Mouse (Mus musculus) heart, embryonic 14.5 days (tissue): ENCODE results near the gene Dst. TPM values are rescaled to one million over a fixed set of nuclear protein-coding genes. Genes with fewer than 3 reads are reported as not detected.
A peak's percentile ranks its signal among the peaks of the same experiment; 100 is the strongest.

Source experiments
- ATAC-seq: fragments of 200-750 bp; cut with Nextera tagmentation; 2 replicates; pipeline ENCODE4 v1.8.0; 2017; ENCODE audit warnings: low read depth, moderate TSS enrichment; ENCODE audit not compliant: insufficient number of reproducible peaks, insufficient read depth, low FRiP score
- H3K27ac ChIP-seq, 2 experiments: fragments of 200-500 bp in 1 of 2; fragments of 300-500 bp in 1 of 2; sonication (generic) in 1 of 2; replicated peaks in 1 of 2; 2 replicates each; pipeline ENCODE4 v1.5.1; 2012 to 2014; ENCODE audit warnings: low read depth in 2 of 2, low read length in 2 of 2, control low read depth in 1 of 2, mild to moderate bottlenecking in 1 of 2, mixed read lengths in 1 of 2; ENCODE audit not compliant: control insufficient read depth in 1 of 2, insufficient read depth in 1 of 2
- H3K27me3 ChIP-seq: fragments of 300-500 bp; sonication (generic); 2 replicates; pipeline ENCODE4 v1.6.1; 2014; ENCODE audit warnings: mild to moderate bottlenecking, low read length, control low read depth; ENCODE audit not compliant: control insufficient read depth, insufficient read depth
- H3K36me3 ChIP-seq: fragments of 300-500 bp; sonication (generic); 2 replicates; pipeline ENCODE4 v1.6.1; 2014; ENCODE audit warnings: mild to moderate bottlenecking, control low read depth, low read length, mixed read lengths; ENCODE audit not compliant: control insufficient read depth, insufficient read depth
- H3K4me1 ChIP-seq, 2 experiments: fragments of 200-500 bp in 1 of 2; fragments of 300-500 bp in 1 of 2; sonication (generic) in 1 of 2; 2 replicates each; pipeline ENCODE4 v1.6.1; 2012 to 2014; ENCODE audit warnings: low read length in 2 of 2, control low read depth in 1 of 2, mixed read lengths in 1 of 2; ENCODE audit not compliant: control insufficient read depth in 2 of 2, insufficient read depth in 2 of 2
- H3K4me2 ChIP-seq: fragments of 300-500 bp; sonication (generic); 2 replicates; pipeline ENCODE4 v1.6.1; 2014; ENCODE audit warnings: mild to moderate bottlenecking, low read length
- H3K4me3 ChIP-seq, 2 experiments: fragments of 200-500 bp in 1 of 2; fragments of 300-500 bp in 1 of 2; sonication (generic) in 1 of 2; 2 replicates each; pipeline ENCODE4 v1.5.1; 2012 to 2014; ENCODE audit warnings: low read length in 2 of 2, mild to moderate bottlenecking in 2 of 2, control low read depth in 1 of 2, low read depth in 1 of 2, moderate library complexity in 1 of 2; ENCODE audit not compliant: control insufficient read depth in 1 of 2, insufficient read depth in 1 of 2
- H3K9ac ChIP-seq: fragments of 300-500 bp; sonication (generic); 2 replicates; pipeline ENCODE4 v1.6.1; 2014; ENCODE audit warnings: mild to moderate bottlenecking, low read length
- H3K9me3 ChIP-seq: fragments of 300-500 bp; sonication (generic); 2 replicates; pipeline ENCODE4 v1.6.1; 2016; ENCODE audit warnings: low read length, control low read depth; ENCODE audit not compliant: control insufficient read depth
- WGBS: fragments of 180-500 bp; shearing (Covaris S2); extraction: QIAGEN DNeasy Blood & Tissue Kit; methylation state at CpG from one replicate; pipeline ENCODE4 v1.1.7; 2014; 5-methylcytosine and 5-hydroxymethylcytosine counted together
- polyA plus RNA-seq: library from polyadenylated mRNA; unstranded; fragments of >200 nt; fragmentation: Nextera tagmentation; extraction: Ambion mirVana; gene quantifications from 2 replicates; pipeline ENCODE4 v1.2.1, GENCODE M21; 2014

Dst gene
- polyA plus RNA-seq, 1 experiment from 2014 or later = 38.6 TPM

DNA sequence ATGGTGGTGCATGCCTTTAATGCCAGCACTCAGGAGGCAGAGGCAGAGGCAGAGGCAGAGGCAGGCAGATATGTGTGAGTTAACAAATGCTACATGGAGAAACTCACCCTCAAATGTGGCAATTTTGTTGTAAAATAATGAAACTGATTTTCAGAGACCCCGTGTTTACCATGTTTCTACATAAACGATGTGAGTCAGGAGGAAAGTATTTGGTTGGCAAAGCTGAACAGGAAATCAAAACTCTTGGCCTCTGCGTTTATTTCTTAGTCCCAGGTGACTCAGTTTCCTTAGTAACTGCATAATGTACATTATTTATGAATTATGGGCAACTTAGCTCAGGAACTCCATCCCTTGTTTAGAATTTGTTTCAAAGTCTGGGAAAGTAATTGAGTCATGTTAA, 136.7 kb downstream of the Dst start:
- no peaks in the 10 kb centered on the region for H3K36me3 ChIP-seq
- no peak overlapping the region for H3K4me2 ChIP-seq
- no peak overlapping the region for H3K9ac ChIP-seq
- no peak overlapping the region for H3K27ac ChIP-seq
- no peaks in the 10 kb centered on the region for H3K9me3 ChIP-seq
- 58% methylated on average over 3 of the region's 3 CpGs for WGBS
- H3K27me3 ChIP-seq = no peaks in the 10 kb centered on the region
- H3K4me1 ChIP-seq = peaks cover 4 to 20% of the 10 kb centered on the region in 2 experiments
- no peak overlapping the region for H3K4me3 ChIP-seq
- ATAC-seq = no peak

- H3K4me2 ChIP-seq = no peak overlapping the region
- WGBS = 84% methylated on average over 3 of the region's 3 CpGs
- H3K4me1 ChIP-seq = peaks cover 8 to 16% of the 10 kb centered on the region in 2 experiments
- H3K9ac ChIP-seq = no peak overlapping the region
- H3K4me3 ChIP-seq = no peak overlapping the region
- H3K27ac ChIP-seq = no peak overlapping the region
- no peak for ATAC-seq
- H3K9me3 ChIP-seq = no peaks in the 10 kb centered on the region
- no peaks in the 10 kb centered on the region for H3K27me3 ChIP-seq
- no peaks in the 10 kb centered on the region for H3K36me3 ChIP-seq
These were observed 139.3 kb downstream of the Dst start for GRCm38 (mm10) chr1:34047285-34047684.

GRCm38 (mm10) chr1:34051251-34051650, 143.2 kb downstream of the Dst start:
- Histone ChIP-seq H3K9ac (no peak overlapping the region), H3K4me2 (no peak overlapping the region), H3K4me1 (peaks cover 18 to 40% of the 10 kb centered on the region in 2 experiments), H3K9me3 (no peaks in the 10 kb centered on the region), H3K27me3 (no peaks in the 10 kb centered on the region), H3K4me3 (no peak overlapping the region), H3K27ac (0 out of 4 replicates have a peak overlapping the region, but pooled peaks of 1 of the 2 experiments have one; percentile 27), H3K36me3 (no peaks in the 10 kb centered on the region)
- WGBS = 77% methylated on average over 3 of the region's 3 CpGs
- ATAC-seq = no peak

- H3K4me3 ChIP-seq = no peak overlapping the region
- no peaks in the 10 kb centered on the region for H3K27me3 ChIP-seq
- peak overlapping the region; percentile 35 for H3K4me2 ChIP-seq
- WGBS = 50% methylated on average over 5 of the region's 5 CpGs
- peaks cover 18 to 40% of the 10 kb centered on the region in 2 experiments for H3K4me1 ChIP-seq
- no peaks in the 10 kb centered on the region for H3K36me3 ChIP-seq
- no peaks in the 10 kb centered on the region for H3K9me3 ChIP-seq
- H3K9ac ChIP-seq = no peak overlapping the region
- 0 out of 4 replicates have a peak overlapping the region, but pooled peaks of 1 of the 2 experiments have one; percentile 6 for H3K27ac ChIP-seq
- ATAC-seq = no peak
These were observed 144.4 kb downstream of the Dst start for GRCm38 (mm10) chr1:34052422-34052821.

- Histone ChIP-seq H3K9me3 (no peaks in the 10 kb centered on the region), H3K4me3 (no peak overlapping the region), H3K27me3 (no peaks in the 10 kb centered on the region), H3K27ac (peak overlapping the region in 1 of 2 experiments; percentile 12; a peak in 1 of 4 replicates), H3K4me2 (no peak overlapping the region), H3K9ac (no peak overlapping the region), H3K4me1 (peaks cover 18 to 41% of the 10 kb centered on the region in 2 experiments), H3K36me3 (no peaks in the 10 kb centered on the region)
- ATAC-seq = no peak
- WGBS = 49% methylated on average over 10 of the region's 10 CpGs
These were observed 146.9 kb downstream of the Dst start for GRCm38 (mm10) chr1:34054970-34055369.

- Histone ChIP-seq H3K4me2 (no peak overlapping the region), H3K4me1 (peaks cover 17 to 49% of the 10 kb centered on the region in 2 experiments), H3K4me3 (no peak overlapping the region), H3K36me3 (no peaks in the 10 kb centered on the region), H3K27ac (no peak overlapping the region), H3K9ac (no peak overlapping the region), H3K27me3 (no peaks in the 10 kb centered on the region), H3K9me3 (no peaks in the 10 kb centered on the region)
- ATAC-seq = no peak
- 90% methylated on average over 14 of the region's 14 CpGs for WGBS
These were observed 148.6 kb downstream of the Dst start for GRCm38 (mm10) chr1:34056658-34057057.

DNA sequence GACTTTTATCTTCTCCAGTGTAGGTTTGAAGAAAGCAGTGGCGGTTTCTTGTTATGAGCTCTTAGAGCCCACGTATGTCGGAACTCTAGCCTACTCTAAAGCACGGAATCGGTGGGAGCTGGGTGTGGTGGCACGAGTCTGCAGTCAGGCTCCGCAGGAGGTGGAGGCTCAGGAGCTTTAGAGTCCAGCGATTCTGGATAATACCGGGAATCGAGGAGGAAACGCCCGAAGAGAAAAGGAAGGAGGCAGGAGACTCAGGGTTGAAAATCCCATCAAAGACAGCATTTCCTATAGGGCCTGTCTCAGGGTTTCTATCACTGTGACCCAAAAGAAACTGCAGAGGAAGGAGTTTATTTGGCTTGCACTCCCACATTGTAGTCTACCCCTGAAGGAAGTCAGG, 151.2 kb downstream of the Dst start:
- H3K4me3 ChIP-seq = no peak overlapping the region
- 92% methylated on average over 12 of the region's 12 CpGs for WGBS
- no peak overlapping the region for H3K27ac ChIP-seq
- no peak for ATAC-seq
- no peaks in the 10 kb centered on the region for H3K27me3 ChIP-seq
- H3K4me1 ChIP-seq = peaks cover 7 to 33% of the 10 kb centered on the region in 2 experiments
- H3K36me3 ChIP-seq = no peaks in the 10 kb centered on the region
- H3K9ac ChIP-seq = no peak overlapping the region
- H3K9me3 ChIP-seq = no peaks in the 10 kb centered on the region
- H3K4me2 ChIP-seq = no peak overlapping the region

DNA sequence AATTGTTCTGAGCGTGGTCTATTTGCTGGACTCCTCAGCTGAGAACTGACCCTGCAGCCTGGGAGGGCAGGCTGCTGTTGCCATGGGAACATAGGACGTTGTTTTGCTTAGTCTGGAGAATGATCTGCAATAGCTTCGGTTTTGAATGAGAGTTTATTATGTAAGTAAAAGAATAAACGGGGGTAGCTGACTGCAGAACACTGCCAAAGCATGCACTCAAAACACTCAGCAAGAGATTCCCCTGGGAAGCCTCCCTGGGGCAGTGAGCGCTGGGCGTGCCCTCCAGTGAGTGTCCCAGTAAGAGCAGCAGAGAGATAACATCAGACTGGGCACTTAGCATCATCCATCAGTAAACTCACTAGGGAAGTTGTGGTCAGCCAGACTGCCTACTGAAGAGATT, 152.4 kb downstream of the Dst start:
- no peak for ATAC-seq
- H3K27ac ChIP-seq = 0 out of 4 replicates have a peak overlapping the region, but pooled peaks of 1 of the 2 experiments have one; percentile 24
- WGBS = 12% methylated on average over 6 of the region's 6 CpGs

More for the DNA sequence above, 152.4 kb downstream of the Dst start:
- no peak overlapping the region for H3K4me3 ChIP-seq
- H3K27me3 ChIP-seq = no peaks in the 10 kb centered on the region
- no peaks in the 10 kb centered on the region for H3K36me3 ChIP-seq
- H3K9ac ChIP-seq = peak overlapping the region; percentile 38; the same call in 1 of the 2 replicates
- H3K9me3 ChIP-seq = no peaks in the 10 kb centered on the region
- peaks cover 3 to 26% of the 10 kb centered on the region in 2 experiments for H3K4me1 ChIP-seq
- peak overlapping the region; percentile 29 for H3K4me2 ChIP-seq
